Mouse (Mus musculus): ENCODE results near the gene Zfhx3. TPM values are rescaled to one million over a fixed set of nuclear protein-coding genes. Genes with fewer than 3 reads are reported as not detected.

Zfhx3 gene
- polyA plus RNA-seq, 1 experiment from 2014 or later, result 68.4 TPM

DNA sequence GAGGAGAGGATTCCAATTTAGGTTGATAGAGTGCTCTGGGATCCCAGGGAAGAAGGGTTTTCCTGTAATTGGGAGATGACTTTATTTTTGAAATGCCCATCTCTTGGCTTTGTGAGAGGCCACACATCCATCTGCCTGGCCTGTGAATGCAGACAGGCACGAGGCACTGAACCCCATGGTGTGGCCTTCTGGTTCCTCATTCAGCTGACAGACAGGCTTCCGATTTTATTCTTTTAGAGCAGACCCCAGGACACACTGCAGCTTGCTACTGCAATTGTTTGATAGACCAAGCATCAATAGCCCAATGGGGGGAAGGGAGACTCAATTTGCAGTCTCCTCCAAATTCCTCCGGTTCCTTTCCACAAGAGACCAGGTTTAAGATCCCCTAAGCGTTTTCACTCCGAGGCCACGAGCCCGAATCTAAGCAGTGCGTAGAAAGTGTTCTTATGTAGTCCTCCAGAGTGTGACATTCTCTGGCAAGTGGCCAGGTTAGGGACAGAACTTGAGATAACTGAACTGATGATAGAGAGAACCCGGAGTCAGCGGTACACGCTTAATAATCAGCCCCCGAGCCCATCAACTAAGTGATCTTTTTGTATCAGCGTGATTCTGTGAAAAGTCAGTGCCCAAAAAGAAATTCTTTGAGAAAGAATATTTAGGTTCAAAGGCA is 275.9 kb downstream of the Zfhx3 start:
- H3K9ac ChIP-seq (replicated peaks; ENCODE audit: low read length), result 0 out of 2 replicates have a peak overlapping the region, but pooled peaks have one; percentile 16
- H3K27me3 ChIP-seq (ENCODE audit: control insufficient read depth, insufficient read depth, low read length), result no peaks in the 10 kb centered on the region
- 9% methylated on average over 13 of the region's 13 CpGs for WGBS
- H3K27ac ChIP-seq (replicated peaks; ENCODE audit: low read depth, low read length), result peak overlapping the region; percentile 66
- H3K9me3 ChIP-seq (ENCODE audit: control insufficient read depth, low read length), result no peaks in the 10 kb centered on the region
- H3K4me3 ChIP-seq (replicated peaks; ENCODE audit: low read depth, low read length), result no peak overlapping the region
- peak overlapping the region; percentile 25; the same call in 1 of the 2 replicates for H3K4me2 ChIP-seq (ENCODE audit: low read length)
- no peaks in the 10 kb centered on the region for H3K36me3 ChIP-seq (ENCODE audit: control insufficient read depth, insufficient read depth, low read length)
- ATAC-seq (ENCODE audit: low FRiP score, low TSS enrichment), result no peak
- peaks cover 21% of the 10 kb centered on the region for H3K4me1 ChIP-seq (ENCODE audit: control insufficient read depth, insufficient read depth, low read length)
- peak; percentile 74 for DNase-seq

DNA sequence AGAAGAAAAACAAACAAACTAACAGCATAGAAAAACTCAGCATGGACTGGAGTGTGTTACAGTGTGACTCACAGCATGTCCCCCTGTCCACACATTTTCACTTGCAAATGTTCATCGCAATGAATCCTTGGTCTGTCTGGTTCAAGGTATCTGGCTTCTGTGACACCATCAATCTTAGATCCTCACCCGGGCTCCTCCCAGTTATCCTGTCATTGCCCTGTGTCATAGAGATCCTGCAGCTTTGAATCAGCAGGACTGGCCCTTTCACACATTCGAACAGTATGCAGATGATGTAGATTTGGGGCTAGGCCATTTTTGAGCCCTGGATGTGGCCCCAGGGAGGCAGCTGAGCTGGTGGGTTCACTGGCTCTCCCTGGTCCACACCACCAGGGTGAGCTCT is 278.1 kb downstream of the Zfhx3 start:
- Histone ChIP-seq H3K27me3 (ENCODE audit: control insufficient read depth, insufficient read depth, low read length) (no peaks in the 10 kb centered on the region), H3K4me3 (replicated peaks; ENCODE audit: low read depth, low read length) (no peak overlapping the region), H3K36me3 (ENCODE audit: control insufficient read depth, insufficient read depth, low read length) (no peaks in the 10 kb centered on the region), H3K9me3 (ENCODE audit: control insufficient read depth, low read length) (no peaks in the 10 kb centered on the region), H3K4me1 (ENCODE audit: control insufficient read depth, insufficient read depth, low read length) (peaks cover 21% of the 10 kb centered on the region), H3K27ac (replicated peaks; ENCODE audit: low read depth, low read length) (no peak overlapping the region), H3K9ac (replicated peaks; ENCODE audit: low read length) (no peak overlapping the region), H3K4me2 (ENCODE audit: low read length) (no peak overlapping the region)
- 72% methylated on average over 3 of the region's 3 CpGs for WGBS
- ATAC-seq (ENCODE audit: low FRiP score, low TSS enrichment) (no peak), DNase-seq (no peak)

DNA sequence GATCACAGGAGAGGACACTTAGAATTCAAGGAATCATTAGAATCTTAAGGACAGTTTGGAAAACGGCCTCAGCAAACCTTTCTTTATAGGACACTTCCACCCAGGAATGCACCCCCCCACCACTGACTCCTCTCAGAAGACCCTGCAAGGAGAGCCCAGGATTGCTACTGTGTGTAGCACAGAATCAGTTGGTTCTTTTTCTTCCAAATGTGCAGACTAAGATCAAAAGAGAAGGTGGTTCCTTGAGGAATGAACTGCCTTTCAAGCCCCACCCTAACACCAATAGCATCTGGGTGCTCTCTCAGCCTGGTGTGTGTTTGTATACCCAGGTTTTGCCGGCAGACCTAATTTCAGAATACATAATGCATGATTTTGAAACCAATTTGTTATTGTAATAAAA is 279.6 kb downstream of the Zfhx3 start:
- Histone ChIP-seq H3K4me3 (replicated peaks; ENCODE audit: low read depth, low read length) (no peak overlapping the region), H3K9ac (replicated peaks; ENCODE audit: low read length) (no peak overlapping the region), H3K36me3 (ENCODE audit: control insufficient read depth, insufficient read depth, low read length) (no peaks in the 10 kb centered on the region), H3K27me3 (ENCODE audit: control insufficient read depth, insufficient read depth, low read length) (no peaks in the 10 kb centered on the region), H3K9me3 (ENCODE audit: control insufficient read depth, low read length) (peaks cover 5% of the 10 kb centered on the region; the same call in 1 of the 2 replicates), H3K4me2 (ENCODE audit: low read length) (no peak overlapping the region), H3K4me1 (ENCODE audit: control insufficient read depth, insufficient read depth, low read length) (peaks cover 21% of the 10 kb centered on the region), H3K27ac (replicated peaks; ENCODE audit: low read depth, low read length) (0 out of 2 replicates have a peak overlapping the region, but pooled peaks have one; percentile 37)
- 64% methylated on average over 2 of the region's 2 CpGs for WGBS
- ATAC-seq (ENCODE audit: low FRiP score, low TSS enrichment) (no peak), DNase-seq (no peak)

DNA sequence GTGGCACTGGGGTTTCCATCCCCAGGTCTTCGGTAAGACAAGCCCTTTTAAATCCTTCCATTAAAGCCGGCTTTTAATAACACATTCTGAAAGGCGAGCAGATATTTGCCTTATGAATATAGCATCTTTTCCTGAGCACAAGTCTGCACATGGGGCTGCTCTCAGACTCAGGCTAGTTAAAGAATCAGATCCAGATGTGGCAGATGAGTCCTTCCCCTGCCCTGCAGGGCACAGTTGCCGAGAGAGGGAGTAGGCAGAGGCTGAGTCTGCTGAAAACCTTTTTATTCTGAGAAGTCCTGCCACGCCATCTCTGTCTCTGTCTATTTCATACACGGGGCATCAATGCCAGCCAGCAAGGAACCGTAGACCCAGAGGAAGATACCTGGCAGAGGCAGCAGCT is 289.9 kb downstream of the Zfhx3 start:
- Histone ChIP-seq H3K27ac (replicated peaks; ENCODE audit: low read depth, low read length) (no peak overlapping the region), H3K27me3 (ENCODE audit: control insufficient read depth, insufficient read depth, low read length) (no peaks in the 10 kb centered on the region), H3K4me1 (ENCODE audit: control insufficient read depth, insufficient read depth, low read length) (peaks cover 5% of the 10 kb centered on the region; the same call in 1 of the 2 replicates), H3K9me3 (ENCODE audit: control insufficient read depth, low read length) (no peaks in the 10 kb centered on the region), H3K4me3 (replicated peaks; ENCODE audit: low read depth, low read length) (no peak overlapping the region), H3K36me3 (ENCODE audit: control insufficient read depth, insufficient read depth, low read length) (no peaks in the 10 kb centered on the region), H3K4me2 (ENCODE audit: low read length) (no peak overlapping the region), H3K9ac (replicated peaks; ENCODE audit: low read length) (no peak overlapping the region)
- ATAC-seq (ENCODE audit: low FRiP score, low TSS enrichment) (no peak), DNase-seq (no peak)
- 74% methylated on average over 7 of the region's 7 CpGs for WGBS

DNA sequence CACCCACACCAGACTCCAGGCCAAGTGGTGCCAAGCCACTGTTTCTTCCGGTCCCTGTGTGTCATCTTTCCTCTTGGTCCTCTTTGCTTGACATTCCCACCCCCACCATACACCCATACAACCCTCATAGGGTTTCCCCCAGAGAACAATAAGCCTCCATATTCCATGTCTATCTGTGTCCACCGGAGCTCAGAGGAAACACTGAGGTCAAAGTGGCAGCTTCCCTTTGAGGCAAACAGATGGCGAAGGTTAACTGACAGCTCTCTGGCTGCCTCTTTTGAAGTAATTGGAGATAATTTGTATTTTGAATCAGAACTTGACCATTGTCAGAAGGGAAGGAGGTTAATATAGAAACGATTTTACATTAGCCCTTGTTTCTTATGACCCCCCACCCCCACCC is 292.0 kb downstream of the Zfhx3 start:
- Histone ChIP-seq H3K27me3 (ENCODE audit: control insufficient read depth, insufficient read depth, low read length) (no peaks in the 10 kb centered on the region), H3K4me3 (replicated peaks; ENCODE audit: low read depth, low read length) (no peak overlapping the region), H3K9me3 (ENCODE audit: control insufficient read depth, low read length) (no peaks in the 10 kb centered on the region), H3K9ac (replicated peaks; ENCODE audit: low read length) (no peak overlapping the region), H3K27ac (replicated peaks; ENCODE audit: low read depth, low read length) (no peak overlapping the region), H3K36me3 (ENCODE audit: control insufficient read depth, insufficient read depth, low read length) (no peaks in the 10 kb centered on the region), H3K4me2 (ENCODE audit: low read length) (no peak overlapping the region), H3K4me1 (ENCODE audit: control insufficient read depth, insufficient read depth, low read length) (peaks cover 5% of the 10 kb centered on the region; the same call in 1 of the 2 replicates)
- 41% methylated on average over 4 of the region's 4 CpGs for WGBS
- DNase-seq (no peak), ATAC-seq (ENCODE audit: low FRiP score, low TSS enrichment) (no peak)

DNA sequence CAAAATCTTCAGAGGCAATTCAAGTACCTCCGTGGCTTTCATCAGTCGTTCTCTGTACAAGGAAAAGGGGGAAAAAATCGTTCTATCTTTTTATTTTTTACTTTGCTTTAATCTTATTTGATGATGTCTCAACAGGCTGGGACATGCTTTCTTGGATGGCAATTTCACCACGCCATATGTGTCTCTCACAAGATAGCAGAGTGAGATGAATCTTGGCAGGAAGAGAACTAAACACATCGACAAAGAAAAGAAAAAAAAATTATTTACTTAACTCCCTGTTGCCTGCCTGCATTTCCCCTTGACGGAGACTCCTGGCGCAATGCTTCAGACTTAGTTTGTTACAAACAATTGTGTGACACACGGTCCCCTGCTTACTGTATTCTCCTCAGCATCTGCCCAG is 294.3 kb downstream of the Zfhx3 start:
- Histone ChIP-seq H3K9ac (replicated peaks; ENCODE audit: low read length) (no peak overlapping the region), H3K4me1 (ENCODE audit: control insufficient read depth, insufficient read depth, low read length) (peaks cover 15% of the 10 kb centered on the region; the same call in 1 of the 2 replicates), H3K4me2 (ENCODE audit: low read length) (no peak overlapping the region), H3K27me3 (ENCODE audit: control insufficient read depth, insufficient read depth, low read length) (no peaks in the 10 kb centered on the region), H3K9me3 (ENCODE audit: control insufficient read depth, low read length) (no peaks in the 10 kb centered on the region), H3K4me3 (replicated peaks; ENCODE audit: low read depth, low read length) (no peak overlapping the region), H3K27ac (replicated peaks; ENCODE audit: low read depth, low read length) (0 out of 2 replicates have a peak overlapping the region, but pooled peaks have one; percentile 13), H3K36me3 (ENCODE audit: control insufficient read depth, insufficient read depth, low read length) (no peaks in the 10 kb centered on the region)
- 72% methylated on average over 8 of the region's 8 CpGs for WGBS
- no peak for ATAC-seq (ENCODE audit: low FRiP score, low TSS enrichment)
- no peak for DNase-seq

DNA sequence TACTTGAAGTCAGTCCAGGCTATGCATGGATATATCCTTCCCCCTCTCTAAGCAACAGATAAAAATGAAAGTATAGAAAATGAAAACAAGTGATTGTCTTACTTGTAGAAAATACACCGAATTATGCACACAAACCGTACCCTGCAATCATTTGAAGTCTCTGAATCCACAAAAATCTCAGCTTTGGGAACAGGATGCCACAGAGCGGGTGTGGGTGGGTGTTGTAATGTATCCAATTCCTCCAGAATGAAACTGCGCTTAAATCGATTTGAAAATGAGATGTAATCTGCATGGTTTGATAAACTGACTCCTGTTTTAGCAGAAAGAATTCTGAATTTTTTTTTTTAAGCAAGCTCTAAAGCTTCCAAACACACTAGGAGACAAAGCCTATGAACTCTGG is 297.1 kb downstream of the Zfhx3 start:
- Histone ChIP-seq H3K4me2 (ENCODE audit: low read length) (no peak overlapping the region), H3K36me3 (ENCODE audit: control insufficient read depth, insufficient read depth, low read length) (no peaks in the 10 kb centered on the region), H3K9me3 (ENCODE audit: control insufficient read depth, low read length) (no peaks in the 10 kb centered on the region), H3K4me3 (replicated peaks; ENCODE audit: low read depth, low read length) (no peak overlapping the region), H3K27me3 (ENCODE audit: control insufficient read depth, insufficient read depth, low read length) (no peaks in the 10 kb centered on the region), H3K4me1 (ENCODE audit: control insufficient read depth, insufficient read depth, low read length) (peaks cover 25% of the 10 kb centered on the region), H3K9ac (replicated peaks; ENCODE audit: low read length) (no peak overlapping the region), H3K27ac (replicated peaks; ENCODE audit: low read depth, low read length) (no peak overlapping the region)
- ATAC-seq (ENCODE audit: low FRiP score, low TSS enrichment) (no peak), DNase-seq (no peak)
- WGBS, result 67% methylated on average over 5 of the region's 5 CpGs

DNA sequence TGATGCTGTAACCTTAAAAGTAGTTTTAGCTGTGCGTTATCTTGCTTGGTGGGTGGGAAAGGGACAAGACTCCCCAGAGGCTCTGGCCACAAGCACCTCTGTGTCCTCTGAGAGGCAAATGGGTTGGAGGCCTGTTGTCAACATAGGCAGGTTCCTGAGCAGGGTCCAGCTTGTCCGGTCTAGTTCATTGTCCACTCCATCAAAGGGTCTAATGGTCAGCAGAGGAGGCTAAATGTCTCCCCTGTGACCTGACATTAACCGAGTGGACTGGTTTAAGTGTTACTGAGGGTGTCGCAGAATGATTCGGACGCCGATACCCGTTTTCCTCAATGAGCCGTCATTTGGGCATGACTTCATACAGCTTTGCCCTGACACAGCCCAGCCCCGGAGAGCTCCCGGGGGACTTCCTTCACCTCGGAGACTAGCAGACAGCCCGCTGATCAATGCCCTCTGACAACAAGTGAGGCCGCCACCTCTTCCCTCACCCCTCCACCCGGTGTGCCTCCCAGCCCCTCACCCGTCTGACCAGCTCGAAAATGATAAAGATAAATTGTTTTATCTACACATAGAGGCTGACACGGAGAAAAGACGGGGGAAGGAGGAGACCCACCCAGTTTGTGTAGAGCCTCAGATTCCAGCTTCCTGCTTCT is 298.7 kb downstream of the Zfhx3 start:
- H3K9ac ChIP-seq (replicated peaks; ENCODE audit: low read length), result peak overlapping the region; percentile 18; the same call in 1 of the 2 replicates
- peak overlapping the region; percentile 46 for H3K4me2 ChIP-seq (ENCODE audit: low read length)
- no peak overlapping the region for H3K4me3 ChIP-seq (replicated peaks; ENCODE audit: low read depth, low read length)
- H3K27ac ChIP-seq (replicated peaks; ENCODE audit: low read depth, low read length), result peak overlapping the region; percentile 80
- DNase-seq (peak; percentile 72), ATAC-seq (ENCODE audit: low FRiP score, low TSS enrichment) (peak; percentile 37; the same call in 1 of the 2 replicates)
- no peaks in the 10 kb centered on the region for H3K27me3 ChIP-seq (ENCODE audit: control insufficient read depth, insufficient read depth, low read length)
- peaks cover 36% of the 10 kb centered on the region for H3K4me1 ChIP-seq (ENCODE audit: control insufficient read depth, insufficient read depth, low read length)
- H3K9me3 ChIP-seq (ENCODE audit: control insufficient read depth, low read length), result no peaks in the 10 kb centered on the region
- H3K36me3 ChIP-seq (ENCODE audit: control insufficient read depth, insufficient read depth, low read length), result no peaks in the 10 kb centered on the region
- 15% methylated on average over 19 of the region's 19 CpGs for WGBS

DNA sequence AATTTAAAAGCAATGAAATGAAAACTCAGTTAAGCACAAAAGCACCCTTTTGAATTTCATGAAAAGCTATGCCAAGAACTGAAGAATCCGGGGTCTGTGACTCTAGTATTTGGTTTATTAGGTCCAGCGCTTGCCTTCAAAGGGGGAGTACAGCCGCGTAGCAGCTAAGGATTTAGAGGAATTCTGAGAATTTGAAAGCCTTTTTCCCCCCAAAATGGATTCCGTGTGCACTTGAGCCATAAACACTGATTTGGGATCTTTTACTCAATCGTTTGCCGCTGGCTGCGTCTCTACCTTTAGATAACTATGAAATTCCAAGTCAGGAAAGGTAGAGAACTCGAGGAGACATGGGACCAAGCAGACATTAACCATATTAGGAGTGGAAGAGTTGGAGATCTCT is 300.8 kb downstream of the Zfhx3 start:
- peak; percentile 63 for DNase-seq
- Histone ChIP-seq H3K9me3 (ENCODE audit: control insufficient read depth, low read length) (no peaks in the 10 kb centered on the region), H3K4me2 (ENCODE audit: low read length) (peak overlapping the region; percentile 15; the same call in 1 of the 2 replicates), H3K9ac (replicated peaks; ENCODE audit: low read length) (no peak overlapping the region), H3K36me3 (ENCODE audit: control insufficient read depth, insufficient read depth, low read length) (no peaks in the 10 kb centered on the region), H3K4me1 (ENCODE audit: control insufficient read depth, insufficient read depth, low read length) (peaks cover 53% of the 10 kb centered on the region), H3K27me3 (ENCODE audit: control insufficient read depth, insufficient read depth, low read length) (no peaks in the 10 kb centered on the region), H3K4me3 (replicated peaks; ENCODE audit: low read depth, low read length) (no peak overlapping the region), H3K27ac (replicated peaks; ENCODE audit: low read depth, low read length) (peak overlapping the region; percentile 93)
- no peak for ATAC-seq (ENCODE audit: low FRiP score, low TSS enrichment)
- WGBS, result 13% methylated on average over 9 of the region's 9 CpGs
